Mouse (Mus musculus) cerebellum, adult 2 months (tissue): ENCODE measurements around the gene Scaper.

ENCODE experiments used
- CTCF ChIP-seq: fragments of 200-500 bp; IDR thresholded peaks from 2 replicates; pipeline ENCODE4 v1.5.1; 2011; ENCODE audit warnings: low read depth, mild to moderate bottlenecking, control low read depth, low read length, moderate library complexity, borderline replicate concordance; ENCODE audit not compliant: insufficient read depth
- POLR2A ChIP-seq: fragments of 200-500 bp; IDR thresholded peaks from 2 replicates; pipeline ENCODE4 v1.6.1; 2011; ENCODE audit warnings: low read length, control low read depth, borderline replicate concordance; ENCODE audit not compliant: insufficient read depth

GRCm38 (mm10) chr9:55902964-55903363, 35.0 kb downstream of the Scaper start:
- TF ChIP-seq CTCF (no peak), POLR2A (no peak)
